Mouse (Mus musculus): ENCODE data around the gene Slc46a1.
A peak's percentile ranks its signal among the peaks of the same experiment; 100 is the strongest.

DNA sequence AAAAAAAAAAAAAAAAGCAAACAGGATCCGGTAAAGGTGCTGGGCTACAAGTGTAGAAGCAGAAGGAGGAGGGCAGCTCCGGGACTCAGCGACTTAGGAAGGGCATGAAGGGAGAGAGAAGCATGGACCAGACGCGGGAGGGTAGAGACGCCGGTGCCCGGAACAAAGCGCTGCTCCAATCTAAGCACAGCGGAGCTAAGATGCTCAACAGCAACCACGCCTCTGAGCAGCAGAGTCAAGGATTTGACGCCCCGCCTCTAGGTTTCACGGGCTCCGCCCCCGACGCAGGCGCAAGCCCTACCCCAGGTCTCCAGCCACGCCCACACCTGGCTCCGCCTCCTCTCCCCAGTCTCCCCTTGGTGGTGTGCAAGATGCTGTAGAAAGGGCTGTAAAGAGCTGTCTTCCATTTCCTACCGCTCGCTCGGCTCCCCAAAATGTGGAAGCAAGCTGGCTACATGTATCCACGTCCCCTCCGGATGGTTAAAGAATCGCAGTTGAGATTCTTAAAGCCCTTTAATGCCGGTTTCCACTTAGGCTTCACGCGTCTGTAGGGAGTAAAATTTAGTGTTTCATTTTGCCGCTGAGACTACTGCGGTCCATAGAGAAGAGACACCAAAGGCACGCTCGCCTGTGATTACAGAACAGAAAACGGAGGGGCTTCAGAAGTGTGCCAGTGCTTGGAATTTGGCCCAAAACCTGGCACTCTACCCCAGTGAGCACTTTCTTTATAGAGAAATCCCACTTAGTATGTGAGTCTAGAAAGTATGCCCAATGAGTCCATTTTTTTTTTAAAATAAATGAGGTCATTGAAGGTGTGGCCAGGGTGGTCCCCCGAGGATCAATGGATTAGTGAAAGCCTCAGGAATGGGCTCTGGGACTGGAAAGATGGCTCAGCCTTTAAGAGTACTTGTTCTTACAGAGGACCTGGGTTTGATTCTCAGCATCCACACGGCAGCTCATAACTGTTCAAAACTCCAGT, 32.3 kb downstream of the Slc46a1 start, which contains the start of gene Sarm1:
- TF ChIP-seq CTCF (IDR thresholded peaks at IDR 0.05; ENCODE audit: low read depth, low read length) (no peak), POLR2A (IDR thresholded peaks at IDR 0.05; ENCODE audit: insufficient read depth, low read length) (peak; percentile 85), EP300 (IDR thresholded peaks at IDR 0.05; ENCODE audit: insufficient read depth, low read depth, low read length) (no peak)

All from ES-Bruce4 (cell line).